Mouse (Mus musculus) right cerebral cortex, adult 2 months (tissue): ENCODE data around the gene Ctdspl2.

ENCODE experiments used
- DNase-seq, 2 experiments: peaks; one replicate each; pipeline ENCODE4 v3.0.0; 2021 to 2022; ENCODE audit warnings: low spot score in 2 of 2

Gene Ctdspl2

GRCm38 (mm10) chr2:122059365-122060115 lies 103.7 kb downstream of the Ctdspl2 start:
- DNase-seq: no peak
